Mouse (Mus musculus): ENCODE measurements at regions not wholly inside any gene's neighbourhood (a gene's known extent, or its start where the extent isn't known, plus 50 kb on each side); places are given as distances from the start of the nearest gene placed in this dataset.

DNA sequence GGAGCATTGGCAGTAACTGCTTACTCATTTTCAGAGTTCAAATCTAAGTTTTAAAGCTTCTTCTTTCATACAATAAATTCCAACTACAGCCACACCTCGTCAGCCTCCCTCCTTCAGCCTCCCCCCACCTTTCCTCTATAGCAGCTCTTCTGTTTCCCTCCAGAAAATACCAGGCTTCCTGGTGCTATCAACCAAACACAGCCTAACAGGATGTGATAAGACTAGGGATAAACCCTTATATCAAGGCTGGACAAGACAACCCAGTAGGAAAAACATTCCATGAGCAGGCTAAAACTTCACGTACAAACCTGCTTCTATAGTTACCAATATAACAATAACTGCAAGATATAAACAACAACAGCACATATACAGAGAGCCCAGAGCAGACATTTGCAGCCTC, 1248.6 kb downstream of the Mat2b start:
- no peak for TF ChIP-seq CTCF (IDR thresholded peaks at IDR 0.05)
- TF ChIP-seq EP300 (IDR thresholded peaks at IDR 0.05; ENCODE audit: insufficient read depth, low read depth, low read length), result no peak
